Mouse (Mus musculus) left cerebral cortex, adult 9 months (tissue): ENCODE results near the gene Nsdhl.

Experiments
- DNase-seq, 2 experiments: peaks; one replicate each; pipeline ENCODE4 v3.0.0; 2022; ENCODE audit warnings: low spot score in 2 of 2

The Nsdhl gene

GRCm38 (mm10) chrX:72917884-72918681 is at the start of gene Nsdhl, which contains the start of gene Cetn2:
TSS of gene Nsdhl (plus strand) at chrX:72918557.
TSS of gene Cetn2 (minus strand) at chrX:72918411.
- peak; percentile 84 to 90 for DNase-seq

- DNase-seq: peak; percentile 37 to 65
Observed at GRCm38 (mm10) chrX:72895388-72896054, 22.8 kb upstream of the Nsdhl start.

GRCm38 (mm10) chrX:72896055-72896437 is 22.3 kb upstream of the Nsdhl start:
- DNase-seq: no peak

DNA sequence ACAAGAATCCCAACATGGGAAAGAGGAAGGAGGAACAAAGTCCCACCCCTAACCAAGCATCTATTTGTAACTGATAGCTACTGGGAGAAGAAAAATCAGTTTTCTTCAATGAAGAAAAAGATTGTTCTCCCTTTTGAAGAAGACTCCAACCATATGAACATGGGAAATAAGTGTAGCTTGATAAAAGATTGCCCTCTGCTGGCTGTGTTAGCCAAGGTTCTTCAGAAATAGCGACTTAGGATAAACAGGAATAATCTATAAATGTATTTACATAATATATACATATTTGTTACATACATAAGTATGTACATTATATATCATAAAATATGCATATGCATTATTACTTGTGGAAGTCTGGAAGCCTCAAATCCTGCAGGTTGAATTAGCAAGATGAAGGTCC is 15.8 kb upstream of the Nsdhl start:
- DNase-seq: peak in 1 of 2 experiments; percentile 7

- DNase-seq: no peak
Observed at GRCm38 (mm10) chrX:72907619-72908403, 10.5 kb upstream of the Nsdhl start.

- peak in 1 of 2 experiments; percentile 39 for DNase-seq
Observed at GRCm38 (mm10) chrX:72908404-72908741, 10.0 kb upstream of the Nsdhl start.

- DNase-seq: no peak
Observed at GRCm38 (mm10) chrX:72911611-72912010, 6.7 kb upstream of the Nsdhl start.

DNA sequence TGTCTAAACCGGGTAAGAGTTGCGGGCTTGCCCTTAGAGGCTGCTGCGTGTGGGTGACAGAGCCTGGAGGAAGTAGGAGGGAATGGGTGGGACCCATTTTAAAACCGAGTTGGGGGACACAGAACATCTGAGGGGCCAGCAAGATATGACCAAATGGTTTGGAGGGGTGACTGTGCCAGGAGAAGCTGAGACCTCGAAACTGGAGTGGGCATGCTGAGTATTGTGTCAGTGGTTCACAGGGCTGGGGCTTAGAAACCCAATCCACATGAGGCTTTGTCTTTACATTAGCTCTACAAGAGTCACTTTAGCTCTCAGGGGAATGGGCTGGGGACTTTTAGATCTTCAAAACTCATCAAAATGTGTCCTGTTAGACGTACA is 314 bp downstream of the Nsdhl start:
- DNase-seq: no peak

DNA sequence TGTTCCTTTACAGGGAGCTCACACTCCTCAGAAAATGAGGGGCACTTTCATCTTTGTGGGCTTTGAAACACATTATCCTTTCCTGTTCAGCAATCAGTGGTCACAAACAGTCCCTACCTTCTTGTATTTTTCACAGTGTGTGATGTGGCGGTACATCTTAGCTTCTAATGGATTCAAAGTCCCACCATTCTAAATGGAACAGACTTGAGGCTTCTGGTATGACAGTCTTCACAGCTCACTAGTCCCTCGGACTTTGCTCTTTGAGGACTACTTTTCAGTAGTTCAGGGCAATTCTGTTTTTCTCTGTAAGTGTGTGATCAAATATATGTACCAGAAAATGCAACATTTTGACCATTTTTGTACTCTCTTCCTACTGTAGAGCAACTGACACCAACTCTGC is 3.0 kb downstream of the Nsdhl start:
- DNase-seq: no peak

GRCm38 (mm10) chrX:72953464-72953863 is 35.1 kb downstream of the Nsdhl start:
- no peak for DNase-seq

GRCm38 (mm10) chrX:72956486-72956885 is 38.1 kb downstream of the Nsdhl start:
- DNase-seq: no peak

DNA sequence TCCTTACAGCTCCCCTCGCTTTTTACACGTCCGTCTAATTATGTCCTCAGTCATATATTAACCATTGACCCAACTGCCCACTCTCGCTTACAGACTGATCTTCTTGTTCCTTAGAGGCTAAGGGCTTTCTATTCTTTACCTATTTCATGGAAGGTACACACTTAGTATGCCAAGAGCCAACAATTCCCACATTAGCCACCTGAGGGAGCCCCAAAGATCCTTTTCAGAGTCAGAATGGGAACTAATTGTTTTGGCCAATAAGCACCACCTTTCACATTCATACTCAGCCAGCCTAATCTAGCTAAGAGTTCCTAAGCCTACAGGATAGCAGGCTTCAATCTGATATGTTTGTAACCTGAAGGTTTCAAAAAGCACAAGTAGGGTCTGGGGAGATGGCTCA is 42.1 kb downstream of the Nsdhl start:
- peak in 1 of 2 experiments; percentile 39 for DNase-seq

DNA sequence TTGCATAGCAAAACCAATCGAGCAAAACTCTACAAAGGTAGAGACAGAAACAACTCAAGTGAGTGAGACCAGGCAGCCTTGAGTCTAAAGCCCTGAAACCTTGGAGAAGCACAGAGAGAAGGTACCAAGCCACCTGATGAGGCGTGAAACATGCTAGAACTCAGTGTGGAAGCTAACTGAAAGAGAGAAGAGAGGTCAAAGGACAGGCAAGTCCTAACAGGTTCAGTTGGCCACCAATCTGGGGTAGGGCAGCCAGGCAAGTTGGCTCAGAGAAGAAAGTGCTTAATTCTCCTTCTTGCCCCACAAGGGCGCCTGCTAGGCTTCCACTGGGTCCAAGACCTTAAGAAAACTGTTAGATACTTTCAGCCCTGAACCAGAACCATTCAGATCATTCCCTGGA is 43.2 kb downstream of the Nsdhl start:
- no peak for DNase-seq

- DNase-seq: no peak
Observed at GRCm38 (mm10) chrX:72962743-72963142, 44.4 kb downstream of the Nsdhl start.

GRCm38 (mm10) chrX:72982831-72983230 is 64.5 kb downstream of the Nsdhl start:
- DNase-seq: no peak

DNA sequence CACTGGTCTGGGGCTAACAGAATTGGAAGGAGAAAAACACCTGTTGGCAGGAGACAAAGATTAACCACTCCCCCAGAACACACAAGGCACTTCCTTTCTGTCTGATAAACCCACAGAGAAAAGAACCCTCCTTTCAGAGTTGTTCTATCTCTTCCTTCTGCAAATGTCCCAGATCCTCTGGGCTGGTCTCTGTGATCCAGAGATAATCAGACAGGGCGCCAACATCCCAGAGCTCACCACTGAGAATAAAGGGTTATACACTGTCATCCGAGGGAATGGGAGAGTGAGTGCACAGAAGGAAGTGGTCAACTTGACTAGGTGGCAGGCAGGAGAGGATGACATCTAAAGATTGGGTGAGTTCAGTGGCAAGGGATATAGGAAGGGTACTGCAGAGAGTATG is 67.2 kb downstream of the Nsdhl start:
- DNase-seq: no peak

GRCm38 (mm10) chrX:72986841-72987519 is 68.6 kb downstream of the Nsdhl start, which contains the start of gene Zfp185:
TSS of gene Zfp185 (plus strand) at chrX:72987339.
- no peak for DNase-seq

- DNase-seq: no peak
Observed at GRCm38 (mm10) chrX:72987520-72987905, 69.2 kb downstream of the Nsdhl start.

DNA sequence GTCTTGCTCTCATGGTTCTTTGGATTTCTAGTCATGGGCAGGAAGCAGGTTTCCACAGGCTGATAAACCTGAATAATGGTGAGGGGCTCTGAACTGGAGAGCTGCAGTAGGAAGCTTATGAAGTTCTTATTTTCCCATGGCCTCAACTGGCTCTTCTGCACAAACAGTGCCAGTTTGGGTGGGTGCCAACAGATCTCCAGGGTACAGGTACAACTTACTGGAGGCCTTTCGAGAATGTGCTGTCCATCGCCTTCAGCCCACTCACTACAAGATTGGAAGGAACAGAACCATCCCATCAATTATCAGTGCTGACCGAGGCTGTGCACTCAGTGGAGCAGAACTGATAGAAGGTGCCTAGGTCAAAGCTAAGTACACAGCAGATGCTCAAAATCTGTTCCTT is 70.1 kb downstream of the Nsdhl start:
- no peak for DNase-seq

DNA sequence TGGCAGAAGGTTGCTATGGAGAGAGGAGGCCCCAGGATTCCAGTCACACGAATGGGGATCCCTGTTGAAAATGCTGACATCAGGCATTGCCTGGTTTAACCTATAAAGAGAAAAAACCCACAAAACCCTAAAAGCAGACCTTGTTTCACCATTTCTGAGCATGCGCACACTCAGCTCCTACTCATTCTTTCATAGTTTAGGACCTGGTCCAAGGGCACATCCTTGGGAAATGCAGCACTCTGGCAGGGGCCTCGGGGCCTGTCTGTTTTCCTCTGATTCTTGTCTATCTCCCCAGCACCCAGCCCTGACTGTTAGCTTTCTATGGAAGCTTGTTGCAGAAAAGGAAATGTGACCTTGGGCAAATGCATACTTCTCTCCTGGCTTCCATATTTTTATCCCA is 72.2 kb downstream of the Nsdhl start:
- DNase-seq: no peak

DNA sequence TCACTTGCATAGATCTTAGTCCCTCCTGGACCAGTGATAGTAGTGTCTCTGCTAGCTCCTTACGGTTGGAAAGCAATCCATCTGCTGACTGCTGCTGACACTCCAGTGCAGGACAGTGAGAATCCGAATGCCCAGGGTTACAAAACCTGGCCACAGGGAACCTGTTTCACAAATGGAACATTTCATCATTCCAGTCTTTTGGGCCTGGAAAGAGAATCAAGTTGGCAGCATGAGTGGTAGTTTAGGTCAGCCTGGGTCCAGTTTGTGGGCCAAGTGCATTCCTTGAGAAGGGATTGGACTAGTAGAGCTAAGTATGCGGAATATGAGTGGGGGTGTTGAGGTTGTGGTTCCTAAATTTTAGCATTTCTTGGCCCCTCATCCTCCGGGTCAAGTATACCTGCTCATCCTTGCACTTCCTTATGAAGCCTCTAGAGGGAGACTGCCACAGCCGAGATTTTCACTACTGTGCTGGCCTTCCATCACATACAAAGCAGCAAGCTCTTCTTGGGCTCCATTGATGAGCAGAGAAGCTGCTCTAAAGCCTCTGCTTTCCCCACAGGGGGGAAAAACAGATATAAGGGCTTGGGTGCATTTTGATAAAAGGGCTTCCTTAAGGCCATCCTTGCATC is 74.0 kb downstream of the Nsdhl start:
- no peak for DNase-seq
